Comparison of ENCODE assay signal across 8 mouse cellular contexts in the genomic region with DNA sequence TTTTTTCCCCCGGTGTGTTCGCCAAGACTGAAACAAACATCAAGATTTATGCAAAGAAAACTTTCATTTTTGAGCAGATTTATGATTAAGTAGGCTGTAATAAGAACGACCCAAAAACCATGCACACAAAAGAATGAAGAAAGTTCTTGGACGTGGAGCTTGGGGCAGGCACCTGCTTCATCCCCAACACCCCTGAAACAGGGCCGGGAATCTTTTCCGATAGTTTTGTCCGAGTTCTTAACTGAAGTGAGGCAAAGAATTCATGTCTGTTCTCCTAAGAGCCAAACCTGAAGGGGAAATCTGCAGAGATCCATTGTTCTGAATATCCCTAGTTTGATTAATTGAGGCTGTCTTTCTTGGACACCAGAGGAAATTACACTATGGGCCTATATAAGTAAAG. TPM values are rescaled to one million over a fixed set of nuclear protein-coding genes. Genes with fewer than 3 reads are reported as not detected.
DNase-seq lines count a peak whose midpoint lies in the region; ATAC-seq lines count a peak whose summit lies in the region.

No protein-coding gene starts in this region.

- no peaks in the 10 kb centered on the region for H3K36me3 ChIP-seq in kidney, embryonic 14.5 days (ENCODE audit: control insufficient read depth, insufficient read depth, low read length)
- no peaks in the 10 kb centered on the region for H3K36me3 ChIP-seq in embryonic facial prominence, embryonic 10.5 days (replicated peaks)
- no peaks in the 10 kb centered on the region for H3K36me3 ChIP-seq in intestine, embryonic 14.5 days (ENCODE audit: control insufficient read depth, insufficient read depth, low read length)
- H3K36me3 ChIP-seq in midbrain, embryonic 16.5 days (ENCODE audit: control insufficient read depth, insufficient read depth, low read length), result no peaks in the 10 kb centered on the region

- peak overlapping the region; percentile 84; the same call in 1 of the 2 replicates for H3K9ac ChIP-seq in kidney, embryonic 14.5 days (ENCODE audit: low read depth, low read length)
- H3K9ac ChIP-seq in intestine, embryonic 14.5 days (ENCODE audit: low read length), result no peak overlapping the region
- no peak overlapping the region for H3K9ac ChIP-seq in midbrain, embryonic 16.5 days (ENCODE audit: low read depth, low read length)

- no peaks in the 10 kb centered on the region for H3K27me3 ChIP-seq in kidney, embryonic 14.5 days (ENCODE audit: control insufficient read depth, insufficient read depth, low read length)
- no peaks in the 10 kb centered on the region for H3K27me3 ChIP-seq in embryonic facial prominence, embryonic 10.5 days (replicated peaks; ENCODE audit: low read depth, poor library complexity, severe bottlenecking)
- no peaks in the 10 kb centered on the region for H3K27me3 ChIP-seq in intestine, embryonic 14.5 days (replicated peaks; ENCODE audit: control insufficient read depth, insufficient read depth, low read length)
- no peaks in the 10 kb centered on the region for H3K27me3 ChIP-seq in midbrain, embryonic 16.5 days (ENCODE audit: control insufficient read depth, insufficient read depth, low read depth, low read length)

- intact Hi-C loops in left cerebral cortex, postnatal 25 days (cut with DNase I), result loop anchor here (10.0 kb wide), 1 partner anchor 531 kb away; no protein-coding TSS in a partner anchor

- peak overlapping the region; percentile 56 for H3K4me2 ChIP-seq in kidney, embryonic 14.5 days (replicated peaks; ENCODE audit: low read depth, low read length)
- peak overlapping the region; percentile 64 for H3K4me2 ChIP-seq in intestine, embryonic 14.5 days (ENCODE audit: low read length)
- peak overlapping the region; percentile 74 for H3K4me2 ChIP-seq in midbrain, embryonic 16.5 days (ENCODE audit: low read length)

- no peaks in the 10 kb centered on the region for H3K9me3 ChIP-seq in kidney, embryonic 14.5 days (ENCODE audit: control insufficient read depth, low read length)
- no peaks in the 10 kb centered on the region for H3K9me3 ChIP-seq in embryonic facial prominence, embryonic 10.5 days
- H3K9me3 ChIP-seq in intestine, embryonic 14.5 days (ENCODE audit: control insufficient read depth, low read length), result no peaks in the 10 kb centered on the region
- no peaks in the 10 kb centered on the region for H3K9me3 ChIP-seq in midbrain, embryonic 16.5 days (replicated peaks; ENCODE audit: control insufficient read depth, low read length, poor library complexity, severe bottlenecking)

- ATAC-seq in kidney, embryonic 14.5 days (ENCODE audit: low FRiP score, low TSS enrichment), result no peak
- no peak for ATAC-seq in intestine, embryonic 14.5 days (replicated peaks; ENCODE audit: low FRiP score, low TSS enrichment, low read depth)
- no peak for ATAC-seq in midbrain, embryonic 16.5 days

- no peak for DNase-seq in kidney, adult 9 months
- no peak for DNase-seq in embryonic facial prominence, embryonic 10.5 days (ENCODE audit: low spot score)
- no peak for DNase-seq in intestine, embryonic 14.5 days (ENCODE audit: low spot score)
- no peak for DNase-seq in thymus, postnatal 0 days (ENCODE audit: low spot score)
- DNase-seq in right cerebral cortex, postnatal 36 days (ENCODE audit: low spot score in 2 of 2), result no peak
- DNase-seq in left cerebral cortex, postnatal 25 days (ENCODE audit: low spot score in 2 of 2), result no peak

- H3K27ac ChIP-seq in kidney, embryonic 14.5 days (ENCODE audit: low read depth, low read length), result no peak overlapping the region
- no peak overlapping the region for H3K27ac ChIP-seq in embryonic facial prominence, embryonic 10.5 days (replicated peaks)
- H3K27ac ChIP-seq in intestine, embryonic 14.5 days (ENCODE audit: low read depth), result no peak overlapping the region
- H3K27ac ChIP-seq in midbrain, embryonic 16.5 days (ENCODE audit: low read length), result no peak overlapping the region

- H3K4me3 ChIP-seq in kidney, embryonic 14.5 days (ENCODE audit: low read length), result peak overlapping the region; percentile 91
- peak overlapping the region; percentile 95 for H3K4me3 ChIP-seq in embryonic facial prominence, embryonic 10.5 days
- H3K4me3 ChIP-seq in intestine, embryonic 14.5 days (ENCODE audit: low read depth, low read length), result peak overlapping the region; percentile 89
- peak overlapping the region; percentile 88 for H3K4me3 ChIP-seq in midbrain, embryonic 16.5 days (ENCODE audit: low read depth, low read length)

- H3K4me1 ChIP-seq in kidney, embryonic 14.5 days (ENCODE audit: control insufficient read depth, insufficient read depth, low read length), result no peaks in the 10 kb centered on the region
- peaks cover 24% of the 10 kb centered on the region for H3K4me1 ChIP-seq in embryonic facial prominence, embryonic 10.5 days
- peaks cover 5% of the 10 kb centered on the region; the same call in 1 of the 2 replicates for H3K4me1 ChIP-seq in intestine, embryonic 14.5 days (replicated peaks; ENCODE audit: control insufficient read depth, insufficient read depth, low read length)
- peaks cover 24% of the 10 kb centered on the region for H3K4me1 ChIP-seq in midbrain, embryonic 16.5 days (ENCODE audit: control insufficient read depth, insufficient read depth, low read length)

- WGBS in kidney, embryonic 14.5 days, result 77% methylated on average over 7 of the region's 7 CpGs
- 78% methylated on average over 7 of the region's 7 CpGs for WGBS in embryonic facial prominence, embryonic 10.5 days
- 71% methylated on average over 7 of the region's 7 CpGs for WGBS in intestine, embryonic 14.5 days
- WGBS in midbrain, embryonic 16.5 days, result 66% methylated on average over 7 of the region's 7 CpGs

RNA-seq across cellular contexts. Expression of a gene that starts 1.1 kb away (rescaled TPM):
- 9.3 and 9.4 TPM in 2 replicates for polyA plus RNA-seq in kidney, embryonic 14.5 days (2014; fragmentation: Nextera tagmentation; extraction: Ambion mirVana)
- polyA plus RNA-seq in embryonic facial prominence, embryonic 10.5 days (2016; fragmentation: Nextera tagmentation; extraction: Ambion mirVana), result 8.4 and 8.7 TPM in 2 replicates
- polyA plus RNA-seq in intestine, embryonic 14.5 days (2014; fragmentation: Nextera tagmentation; extraction: Ambion mirVana), result 9.8 and 11.1 TPM in 2 replicates
- polyA plus RNA-seq in midbrain, embryonic 16.5 days (2015; fragmentation: Nextera tagmentation; extraction: Ambion mirVana), result 13.4 and 13.8 TPM in 2 replicates
- 11.3 and 12.0 TPM in 2 replicates for polyA plus RNA-seq in thymus, postnatal 0 days (2015; fragmentation: Nextera tagmentation; extraction: Ambion mirVana)
- 10 to 100 TPM; 14.7 to 16.5 TPM for total RNA-seq in left cerebral cortex, postnatal 25 days (2021)

RNA-seq across cellular contexts. Expression of a gene that starts 20.1 kb away (rescaled TPM):
- 1.7 and 3.3 TPM in 2 replicates for polyA plus RNA-seq in kidney, embryonic 14.5 days (2014; fragmentation: Nextera tagmentation; extraction: Ambion mirVana)
- 4.2 and 4.9 TPM in 2 replicates for polyA plus RNA-seq in embryonic facial prominence, embryonic 10.5 days (2016; fragmentation: Nextera tagmentation; extraction: Ambion mirVana)
- 4.5 and 6.5 TPM in 2 replicates for polyA plus RNA-seq in intestine, embryonic 14.5 days (2014; fragmentation: Nextera tagmentation; extraction: Ambion mirVana)
- polyA plus RNA-seq in midbrain, embryonic 16.5 days (2015; fragmentation: Nextera tagmentation; extraction: Ambion mirVana), result 8.1 and 8.3 TPM in 2 replicates
- polyA plus RNA-seq in thymus, postnatal 0 days (2015; fragmentation: Nextera tagmentation; extraction: Ambion mirVana), result 0.44 and 0.96 TPM in 2 replicates
- 10 to 100 TPM; 60.6 to 70.9 TPM for total RNA-seq in left cerebral cortex, postnatal 25 days (2021)
